Mouse (Mus musculus) urinary bladder, postnatal 36 days (tissue): Measurements from ENCODE around the gene Fer.

Experiments
- DNase-seq, 2 experiments: peaks; one replicate each; pipeline ENCODE4 v3.0.0; 2022; ENCODE audit warnings: low spot score in 2 of 2, mixed read lengths in 1 of 2

Fer gene

DNA sequence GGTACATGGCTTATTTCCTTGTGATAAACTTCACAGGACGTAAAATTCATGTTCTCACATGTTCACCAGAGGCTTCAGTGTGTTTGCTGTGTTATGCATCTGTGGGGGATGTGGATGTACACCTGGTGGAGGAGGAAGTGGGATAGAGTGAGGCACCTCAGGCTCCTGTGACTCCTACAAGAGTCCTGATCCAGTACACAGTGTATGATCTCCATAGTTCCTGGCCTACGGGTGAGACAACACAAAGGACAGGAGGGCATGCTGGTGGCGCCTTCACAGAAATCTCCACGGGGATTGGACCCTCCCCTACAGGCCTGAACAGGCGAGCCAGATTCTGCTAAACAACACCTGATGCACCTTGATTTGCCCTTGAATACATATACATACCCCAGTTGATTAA is 111.4 kb downstream of the Fer start:
- DNase-seq = no peak

DNA sequence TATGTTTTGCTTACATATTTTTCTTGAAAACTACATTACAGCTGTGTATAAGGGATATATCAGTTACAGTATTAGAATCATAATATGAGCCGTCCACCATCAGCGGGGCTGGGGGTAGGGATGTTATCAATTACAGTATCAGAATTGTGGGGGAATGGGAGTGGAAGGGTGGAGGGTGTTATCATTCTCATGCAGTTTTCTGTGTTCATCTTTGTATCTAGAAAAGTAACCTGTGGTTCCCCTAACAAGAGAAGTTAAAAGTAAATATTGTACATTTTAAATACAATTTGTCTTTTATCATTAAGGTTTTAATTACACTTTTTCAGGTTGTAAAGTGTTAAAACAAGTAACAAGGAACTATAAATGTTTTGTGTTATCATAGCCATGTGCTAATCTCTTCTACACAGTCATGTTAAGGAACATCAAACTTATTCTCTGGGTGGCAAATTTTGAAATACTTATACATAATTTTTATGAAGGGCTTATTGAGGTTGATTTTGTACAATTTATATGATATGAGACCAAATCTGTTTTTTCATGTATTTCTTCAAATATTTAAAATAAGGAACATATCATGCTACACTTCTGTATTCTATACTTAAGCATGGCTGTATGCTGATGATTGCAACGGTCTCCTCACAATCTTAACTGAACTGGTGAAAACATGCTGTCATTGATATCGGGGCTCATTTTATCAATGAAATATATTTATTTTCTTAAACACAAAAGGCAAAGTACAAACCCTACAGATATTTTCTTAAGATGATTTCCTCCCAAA is 116.1 kb downstream of the Fer start:
- DNase-seq = no peak

DNA sequence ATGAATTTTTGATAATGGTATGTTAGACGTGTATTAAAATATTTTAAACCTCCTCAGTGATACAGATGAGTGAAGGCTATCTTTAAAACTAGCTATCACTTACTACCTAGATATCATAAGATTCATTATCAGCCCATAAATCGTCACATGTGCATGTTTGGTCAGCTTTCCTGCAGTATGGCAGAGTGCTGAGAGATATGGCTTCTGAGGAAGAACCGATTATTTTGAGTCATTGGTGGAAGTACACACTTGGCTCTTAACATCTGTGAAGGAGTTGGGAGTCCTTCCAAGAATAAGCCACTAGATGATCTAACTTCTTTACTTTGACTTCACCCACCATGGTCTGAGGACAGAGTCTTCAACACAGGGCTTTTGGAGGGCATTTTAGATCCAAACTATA is 117.3 kb downstream of the Fer start:
- DNase-seq = no peak

GRCm38 (mm10) chr17:63988710-63989109 is 125.8 kb downstream of the Fer start:
- no peak for DNase-seq

GRCm38 (mm10) chr17:63991160-63991559 is 128.3 kb downstream of the Fer start:
- no peak for DNase-seq

DNA sequence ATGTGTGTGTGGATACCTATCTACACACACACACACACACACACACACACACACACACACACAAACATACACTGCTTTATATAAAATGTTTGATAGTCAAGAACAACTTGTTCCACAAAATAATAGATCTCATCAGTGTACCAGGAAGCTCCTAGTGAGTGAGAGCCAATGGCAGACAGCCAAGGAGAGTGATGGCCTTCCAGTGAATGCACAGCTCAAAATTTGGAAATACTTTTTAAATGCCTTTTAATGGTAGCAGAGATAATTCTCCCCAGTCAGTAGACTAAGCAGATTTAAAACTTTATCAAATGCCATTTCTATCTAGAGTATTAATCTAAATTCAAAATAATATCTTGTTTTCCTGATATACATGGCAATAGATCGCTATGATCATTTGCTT is 133.1 kb downstream of the Fer start:
- DNase-seq = no peak

- DNase-seq = no peak
Observed at GRCm38 (mm10) chr17:63997643-63998042, 134.8 kb downstream of the Fer start.

- DNase-seq = peak; percentile 31 to 56
Observed at GRCm38 (mm10) chr17:64003444-64003843, 140.6 kb downstream of the Fer start.

DNA sequence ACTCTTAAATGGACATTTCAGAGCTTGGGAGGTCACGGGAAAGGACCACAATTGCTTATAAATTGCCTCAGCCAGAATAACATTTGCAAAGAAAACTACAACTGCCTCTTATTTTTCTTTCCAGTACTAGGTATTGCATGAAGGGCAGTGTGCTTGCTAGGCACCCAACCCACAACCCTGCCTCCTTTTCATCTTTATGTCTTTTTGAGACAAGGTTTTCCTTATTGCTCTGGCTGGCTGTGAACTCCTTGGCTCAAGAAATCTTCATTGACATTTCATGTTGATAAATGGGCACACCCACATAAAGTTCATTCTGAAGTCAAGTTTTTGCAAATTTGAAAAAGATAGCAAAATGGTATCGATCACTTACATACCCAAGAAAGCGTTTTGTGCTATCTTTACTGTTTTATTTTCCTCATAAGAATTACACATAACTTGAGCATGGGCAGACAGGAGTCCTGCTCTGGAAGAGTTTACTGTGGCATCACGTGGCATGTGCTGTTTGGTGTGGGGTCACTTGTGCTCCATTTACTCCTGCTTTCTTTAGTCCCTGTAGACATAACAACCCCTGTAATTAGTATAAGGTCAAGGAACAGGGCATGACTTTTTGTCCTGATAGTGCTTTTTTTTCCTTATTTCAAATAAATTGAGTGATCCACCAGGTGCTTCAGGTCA is 142.8 kb downstream of the Fer start:
- DNase-seq = no peak

GRCm38 (mm10) chr17:64016606-64017005 is 153.7 kb downstream of the Fer start:
- no peak for DNase-seq

DNA sequence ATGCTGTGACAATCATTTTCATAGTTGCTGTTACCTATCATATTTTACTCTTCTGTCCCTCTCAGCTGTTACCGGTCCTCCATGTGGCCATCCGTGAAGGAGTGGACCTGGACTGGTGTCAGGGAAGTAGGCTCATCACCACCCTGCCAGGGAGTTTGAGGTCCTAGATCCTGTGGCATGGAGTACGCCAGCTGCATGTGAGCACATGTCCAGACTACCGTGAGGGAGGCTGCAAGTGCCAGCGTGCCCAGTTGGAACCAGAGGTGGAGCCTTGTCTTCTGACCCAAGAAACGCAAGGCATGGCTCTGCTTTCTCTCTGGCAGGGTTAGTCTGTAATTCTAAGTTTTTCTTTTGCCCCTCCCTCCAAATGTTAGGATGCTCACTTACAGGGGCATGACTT is 155.4 kb downstream of the Fer start:
- DNase-seq = no peak

DNA sequence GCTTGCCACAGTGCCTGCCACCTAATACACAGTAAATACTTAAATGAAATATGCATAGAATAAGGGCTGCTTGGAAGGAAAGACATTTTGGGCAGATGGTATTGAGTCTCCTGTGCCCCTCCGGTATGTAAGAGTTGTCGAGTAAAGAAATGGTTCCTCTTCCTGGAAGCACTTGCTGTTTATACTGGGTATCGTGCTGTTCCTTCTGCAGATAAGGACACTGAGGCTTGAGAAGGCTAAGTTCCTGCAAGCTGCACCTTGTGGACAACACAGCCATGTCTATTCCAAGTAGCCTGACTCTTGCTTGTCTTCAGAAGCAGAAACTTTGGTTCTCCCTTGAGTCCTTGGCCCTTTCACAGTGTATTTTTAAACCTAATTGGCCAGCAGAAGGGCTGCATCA is 156.0 kb downstream of the Fer start:
- DNase-seq = no peak

GRCm38 (mm10) chr17:64019646-64020045 is 156.8 kb downstream of the Fer start:
- no peak for DNase-seq

- no peak for DNase-seq
Observed at GRCm38 (mm10) chr17:64026485-64026884, 163.6 kb downstream of the Fer start.

GRCm38 (mm10) chr17:64041771-64042170 is 178.9 kb downstream of the Fer start:
- DNase-seq = no peak

DNA sequence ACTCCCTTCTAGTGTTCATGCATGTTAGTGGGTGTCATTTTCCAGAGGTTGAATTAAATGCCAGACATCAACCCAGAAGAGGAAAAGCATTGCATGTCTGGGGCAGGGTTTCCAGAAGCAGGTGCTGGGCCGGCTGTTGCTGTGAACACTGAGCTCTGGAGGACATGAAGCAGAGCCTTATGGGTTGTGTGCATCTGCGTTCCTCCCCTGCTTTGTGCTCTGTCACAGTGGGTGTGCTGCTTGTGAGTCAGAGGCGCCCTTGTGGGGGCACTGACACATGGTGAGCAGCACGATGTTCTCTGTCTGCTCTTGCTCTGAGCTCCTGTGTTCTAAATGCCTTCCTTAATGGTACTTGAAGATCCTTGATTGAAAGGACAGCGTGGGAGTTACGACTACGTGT is 182.5 kb downstream of the Fer start:
- no peak for DNase-seq

GRCm38 (mm10) chr17:64046557-64046956 is 183.7 kb downstream of the Fer start:
- DNase-seq = no peak

DNA sequence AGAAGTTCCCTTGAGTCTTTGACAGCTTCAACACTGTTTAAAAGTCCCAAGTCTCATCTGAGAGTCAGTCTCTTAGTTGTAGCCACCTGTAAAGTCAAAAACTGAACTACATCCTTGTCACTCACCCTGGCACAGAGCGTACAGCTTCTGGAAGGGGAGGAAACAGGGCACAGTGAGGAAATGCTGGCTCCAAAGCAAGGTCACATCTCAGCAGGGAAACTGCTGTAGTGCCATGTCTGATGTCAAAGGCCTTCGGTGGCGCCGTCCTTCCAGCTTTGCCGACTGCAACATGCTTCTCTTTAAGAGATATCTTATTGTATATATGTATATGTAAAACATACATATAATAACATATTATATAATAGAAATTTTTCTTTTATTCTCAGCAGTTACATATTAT is 188.0 kb downstream of the Fer start:
- DNase-seq = no peak

DNA sequence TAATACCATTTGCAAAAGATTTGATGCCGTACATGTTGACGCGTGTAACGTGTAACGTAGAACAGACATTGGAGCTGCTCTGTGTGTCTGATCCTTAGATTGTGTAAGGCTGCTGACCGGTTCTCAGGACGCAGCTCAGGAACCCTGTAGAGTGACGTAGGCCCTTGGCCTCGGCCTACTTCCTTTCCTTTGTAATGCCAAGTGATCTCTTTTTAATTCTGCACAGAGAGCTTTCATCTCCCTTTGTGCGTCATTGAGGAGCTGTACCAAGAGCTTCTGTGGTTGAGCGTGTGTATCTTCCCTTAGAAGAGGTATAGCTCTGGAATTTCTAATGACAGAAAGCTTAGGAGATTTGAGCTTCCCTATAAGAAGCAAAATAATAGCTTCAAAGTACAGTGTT is 190.8 kb downstream of the Fer start:
- no peak for DNase-seq

DNA sequence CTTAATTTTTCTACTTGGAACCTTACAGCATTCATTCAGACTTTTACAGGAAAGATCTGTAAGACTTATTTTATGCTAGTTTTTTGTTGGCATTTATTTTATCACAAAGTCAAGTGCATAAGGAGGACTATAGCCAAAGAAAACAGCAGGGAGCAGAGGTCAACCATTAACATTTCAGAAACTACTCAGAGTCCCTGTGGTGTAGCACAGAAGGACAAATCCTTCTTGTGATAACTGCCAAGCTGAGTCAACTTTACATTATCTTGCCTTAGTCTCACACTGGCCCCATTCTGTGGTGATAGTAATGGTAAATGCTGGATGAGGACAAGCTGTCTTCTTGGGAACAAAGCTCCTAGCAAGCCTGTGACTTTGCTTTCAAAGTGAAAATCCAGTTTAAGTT is 197.7 kb downstream of the Fer start:
- no peak for DNase-seq

GRCm38 (mm10) chr17:64065243-64065642 is 202.4 kb downstream of the Fer start:
- DNase-seq = no peak

GRCm38 (mm10) chr17:64077392-64077791 is 214.5 kb downstream of the Fer start:
- no peak for DNase-seq

DNA sequence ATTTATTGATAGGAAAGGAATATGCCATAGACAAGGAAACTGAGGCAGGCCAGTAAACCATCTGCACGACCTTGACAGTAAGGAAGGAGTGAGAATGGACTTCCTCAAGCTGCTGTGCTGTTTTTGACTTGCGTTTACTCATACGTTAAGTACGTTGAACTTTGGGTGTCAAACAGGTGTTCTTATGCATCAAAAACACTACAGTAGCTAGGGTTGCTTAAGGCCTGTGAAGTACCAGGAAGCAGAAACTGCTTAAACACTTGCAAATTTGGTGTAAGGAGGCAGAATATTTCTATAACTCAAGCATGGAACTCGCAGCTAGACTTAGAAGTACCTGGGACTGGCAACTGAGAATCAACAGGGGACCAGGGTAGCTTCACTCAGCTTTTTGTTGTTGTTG is 221.9 kb downstream of the Fer start:
- DNase-seq = no peak

DNA sequence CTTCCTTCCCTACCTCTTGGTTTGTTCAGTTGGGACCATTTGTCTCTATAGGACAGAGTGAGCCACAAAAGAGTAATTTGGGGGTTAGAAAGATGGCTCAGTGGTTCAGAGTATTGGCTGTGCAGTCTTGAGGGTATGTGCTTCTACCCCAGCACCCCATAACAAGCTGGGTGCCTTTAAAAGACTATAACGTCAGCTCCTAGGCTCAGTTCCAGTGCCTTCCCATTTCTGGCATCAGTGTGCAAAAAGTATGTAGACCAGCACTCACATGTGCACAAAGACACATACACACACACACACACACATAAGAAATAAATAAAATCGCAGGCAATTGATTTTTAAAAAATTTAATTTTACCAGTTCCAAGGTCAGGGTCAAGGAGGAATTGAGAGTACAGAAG is 222.6 kb downstream of the Fer start:
- DNase-seq = no peak
